ENCODE assay signal across 8 mouse cellular contexts in genomic region chr9:21152715-21153114, GRCm38 (mm10). TPM values are rescaled to one million over a fixed set of nuclear protein-coding genes. Genes with fewer than 3 reads are reported as not detected.
A peak's percentile ranks its signal among the peaks of the same experiment; 100 is the strongest.
DNase-seq lines count a peak whose midpoint lies in the region; ATAC-seq lines count a peak whose summit lies in the region.

No protein-coding gene starts in this region.

- peak overlapping the region; percentile 70 for H3K4me2 ChIP-seq in lung, embryonic 15.5 days

- H3K9ac ChIP-seq in lung, embryonic 15.5 days: peak overlapping the region; percentile 35; the same call in 1 of the 2 replicates

- H3K9me3 ChIP-seq in lung, embryonic 15.5 days: no peaks in the 10 kb centered on the region

- H3K36me3 ChIP-seq in lung, embryonic 15.5 days: no peaks in the 10 kb centered on the region

- 2% methylated on average over 11 of the region's 11 CpGs for WGBS in lung, embryonic 15.5 days

- H3K27ac ChIP-seq in lung, embryonic 15.5 days: peak overlapping the region; percentile 82; the same call in 1 of the 2 replicates

- peaks cover 42% of the 10 kb centered on the region for H3K4me1 ChIP-seq in lung, embryonic 15.5 days

- 0 out of 2 replicates have a peak, but pooled peaks have one; percentile 15 for ATAC-seq in lung, embryonic 15.5 days (ENCODE audit: borderline replicate concordance, extremely low read depth, low FRiP score, low TSS enrichment)
- ATAC-seq in neutrophil, adult 5-6 weeks (ENCODE audit: extremely low read depth, insufficient number of reproducible peaks, low FRiP score, poor library complexity, severe bottlenecking): peak; percentile 20; the same call in 1 of the 2 replicates

- DNase-seq in heart, adult 11 months: peak; percentile 93
- DNase-seq in heart, adult 8-10 months (ENCODE audit: low spot score): no peak
- peak; percentile 76 for DNase-seq in embryo, embryonic 9.5 days (ENCODE audit: extremely low spot score)
- peak; percentile 72 for DNase-seq in heart, postnatal 4 days
- peak; percentile 70 to 79 for DNase-seq in layer of hippocampus, adult 8-10 months (ENCODE audit: low spot score in 2 of 2)
- DNase-seq in adrenal gland, adult 8-10 months: no peak

- H3K4me3 ChIP-seq in lung, embryonic 15.5 days: peak overlapping the region; percentile 37

- H3K27me3 ChIP-seq in lung, embryonic 15.5 days: no peaks in the 10 kb centered on the region

RNA-seq across cellular contexts. Expression of gene Cdc37, which starts 2.9 kb away (rescaled TPM):
- total RNA-seq in heart, adult 8-10 months (2022): 100 to 1,000 TPM; 138 to 170 (median 157) TPM
- total RNA-seq in heart, postnatal 4 days (2021): 100 to 1,000 TPM; 145 to 158 TPM
- total RNA-seq in layer of hippocampus, adult 8-10 months (2022): 100 to 1,000 TPM; 116 to 151 (median 131) TPM
- polyA plus RNA-seq in lung, embryonic 15.5 days (2015; fragmentation: Nextera tagmentation; extraction: Ambion mirVana): 316 and 319 TPM in 2 replicates
- total RNA-seq in neutrophil, adult 5-6 weeks (2017): 117 and 133 TPM in 2 replicates
- 100 to 1,000 TPM; 162 to 190 (median 174) TPM for total RNA-seq in adrenal gland, adult 8-10 months (2022)

RNA-seq across cellular contexts. Expression of gene Pde4a, which starts 12.8 kb away (rescaled TPM):
- total RNA-seq in heart, adult 8-10 months (2022): 10 to 100 TPM; 48.5 to 75.4 (median 62.1) TPM
- 10 to 100 TPM; 18.7 to 21.1 TPM for total RNA-seq in heart, postnatal 4 days (2021)
- total RNA-seq in layer of hippocampus, adult 8-10 months (2022): 10 to 100 TPM; 86.6 to 99.1 (median 93.6) TPM
- polyA plus RNA-seq in lung, embryonic 15.5 days (2015; fragmentation: Nextera tagmentation; extraction: Ambion mirVana): 8.6 and 9.3 TPM in 2 replicates
- total RNA-seq in neutrophil, adult 5-6 weeks (2017): 1.5 and 2.6 TPM in 2 replicates
- 10 to 100 TPM in 2 of 4 experiments, 1 to 10 TPM in 2; 5.7 to 13.4 (median 9.8) TPM for total RNA-seq in adrenal gland, adult 8-10 months (2022)

RNA-seq across cellular contexts. Expression of gene Tyk2, which starts 21.7 kb away (rescaled TPM):
- 1 to 10 TPM; 8.6 to 9.1 (median 8.7) TPM for total RNA-seq in heart, adult 8-10 months (2022)
- 1 to 10 TPM; 7.7 to 8.2 TPM for total RNA-seq in heart, postnatal 4 days (2021)
- 10 to 100 TPM; 17.1 to 20.7 (median 18.7) TPM for total RNA-seq in layer of hippocampus, adult 8-10 months (2022)
- polyA plus RNA-seq in lung, embryonic 15.5 days (2015; fragmentation: Nextera tagmentation; extraction: Ambion mirVana): 12.7 and 15.6 TPM in 2 replicates
- total RNA-seq in neutrophil, adult 5-6 weeks (2017): 30.4 and 32.4 TPM in 2 replicates
- 10 to 100 TPM; 15.3 to 30.3 (median 23.0) TPM for total RNA-seq in adrenal gland, adult 8-10 months (2022)

Comparison
In these comparisons a context has a peak if more than half of its experiments do, and no peak if none do; other contexts are left out.
1. DNase-seq: peak in heart, adult 11 months (single experiment), embryo, embryonic 9.5 days (single experiment), heart, postnatal 4 days (single experiment) and layer of hippocampus, adult 8-10 months (2 of 2); none in heart, adult 8-10 months (single experiment) and adrenal gland, adult 8-10 months (single experiment).